Mouse (Mus musculus): ENCODE measurements around the gene Mrgprf. TPM values are rescaled to one million over a fixed set of nuclear protein-coding genes. Genes with fewer than 3 reads are reported as not detected.

Mrgprf gene
- total RNA-seq, 2 experiments from 2014 or later = 4.8 to 7.1 TPM

- DNase-seq = no peak
- intact Hi-C loops (cut with DNase I) = no loop called here
These were observed 31.9 kb downstream of the Mrgprf start for GRCm38 (mm10) chr7:145332376-145333041.

GRCm38 (mm10) chr7:145333936-145334335, 33.3 kb downstream of the Mrgprf start:
- DNase-seq = no peak
- intact Hi-C loops (cut with DNase I) = no loop called here

- intact Hi-C loops (cut with DNase I) = no loop called here
- no peak for DNase-seq
These were observed 33.9 kb downstream of the Mrgprf start for GRCm38 (mm10) chr7:145334428-145335027.

- DNase-seq = no peak
These were observed 34.6 kb downstream of the Mrgprf start for GRCm38 (mm10) chr7:145335199-145335598.

GRCm38 (mm10) chr7:145335616-145336332, 35.1 kb downstream of the Mrgprf start:
- no peak for DNase-seq
- intact Hi-C loops (cut with DNase I) = no loop called here

More at GRCm38 (mm10) chr7:145335199-145335598, 34.6 kb downstream of the Mrgprf start:
- intact Hi-C loops (cut with DNase I) = no loop called here

GRCm38 (mm10) chr7:145337889-145338288, 37.3 kb downstream of the Mrgprf start:
- intact Hi-C loops (cut with DNase I) = no loop called here
- DNase-seq = no peak

- DNase-seq = no peak
- intact Hi-C loops (cut with DNase I) = no loop called here
These were observed 39.7 kb downstream of the Mrgprf start for GRCm38 (mm10) chr7:145340248-145340904.

Other genes starting within 250 kb of the Mrgprf start
- under 1 TPM in 1 of 2 experiments, not detected in 1; 0.43 TPM for gene 1810010D01Rik, start 92.7 kb upstream of the Mrgprf start, total RNA-seq (2021)
- 1 to 10 TPM; 6.0 to 6.2 TPM for gene Tpcn2, start 16.8 kb upstream of the Mrgprf start, total RNA-seq (2021)
- not detected for gene Mrgprd, start 14.0 kb downstream of the Mrgprf start, total RNA-seq (2021)

Data from heart, postnatal 14 days (tissue).